Mouse (Mus musculus): ENCODE measurements around the gene Scn2a. TPM values are rescaled to one million over a fixed set of nuclear protein-coding genes. Genes with fewer than 3 reads are reported as not detected.
A peak's percentile ranks its signal among the peaks of the same experiment; 100 is the strongest.
"Not testable (repeated sequence)": the region's sequence is repeated elsewhere in the genome, so short reads cannot be mapped to it uniquely, and the experiment has no call there.

Gene Scn2a
- polyA plus RNA-seq, 1 experiment: 0.06 TPM

- peak; percentile 14 for DNase-seq
- WGBS: 19% methylated on average over 3 of the region's 3 CpGs
- Histone ChIP-seq H3K27me3 (replicated peaks; ENCODE audit: control insufficient read depth, insufficient read depth, low read length) (no peaks in the 10 kb centered on the region), H3K4me1 (ENCODE audit: control insufficient read depth, insufficient read depth, low read length) (no peaks in the 10 kb centered on the region), H3K27ac (ENCODE audit: insufficient read depth, low read depth, low read length) (no peak overlapping the region), H3K36me3 (ENCODE audit: control insufficient read depth, insufficient read depth, low read length) (no peaks in the 10 kb centered on the region), H3K4me3 (ENCODE audit: insufficient read depth, low read depth, low read length) (no peak overlapping the region)
- TF ChIP-seq POLR2A (IDR thresholded peaks at IDR 0.05; ENCODE audit: low read depth, low read length): no peak
- TF ChIP-seq CTCF (conservative IDR thresholded peaks at IDR 0.05; ENCODE audit: insufficient read depth, insufficient read length, low read depth, low read length): no peak
Observed at GRCm38 (mm10) chr2:65792516-65792915, 171.9 kb downstream of the Scn2a start.

GRCm38 (mm10) chr2:65793593-65793992, 173.0 kb downstream of the Scn2a start:
- WGBS: 73% methylated on average over 2 of the region's 2 CpGs

GRCm38 (mm10) chr2:65801054-65801709, 180.6 kb downstream of the Scn2a start:
- no peak for DNase-seq
- no peaks in the 10 kb centered on the region for H3K27me3 ChIP-seq (replicated peaks; ENCODE audit: control insufficient read depth, insufficient read depth, low read length)
- H3K27ac ChIP-seq (ENCODE audit: insufficient read depth, low read depth, low read length): no peak overlapping the region
- H3K4me1 ChIP-seq (ENCODE audit: control insufficient read depth, insufficient read depth, low read length): no peaks in the 10 kb centered on the region
- H3K36me3 ChIP-seq (ENCODE audit: control insufficient read depth, insufficient read depth, low read length): no peaks in the 10 kb centered on the region
- no peak overlapping the region for H3K4me3 ChIP-seq (ENCODE audit: insufficient read depth, low read depth, low read length)
- 54% methylated on average over 1 of the region's 1 CpGs for WGBS
- TF ChIP-seq POLR2A (IDR thresholded peaks at IDR 0.05; ENCODE audit: low read depth, low read length): no peak
- TF ChIP-seq CTCF (conservative IDR thresholded peaks at IDR 0.05; ENCODE audit: insufficient read depth, insufficient read length, low read depth, low read length): no peak

More at GRCm38 (mm10) chr2:65793593-65793992, 173.0 kb downstream of the Scn2a start:
- no peak overlapping the region for H3K27ac ChIP-seq (ENCODE audit: insufficient read depth, low read depth, low read length)
- no peaks in the 10 kb centered on the region for H3K27me3 ChIP-seq (replicated peaks; ENCODE audit: control insufficient read depth, insufficient read depth, low read length)
- no peaks in the 10 kb centered on the region for H3K4me1 ChIP-seq (ENCODE audit: control insufficient read depth, insufficient read depth, low read length)
- no peak for DNase-seq
- TF ChIP-seq CTCF (conservative IDR thresholded peaks at IDR 0.05; ENCODE audit: insufficient read depth, insufficient read length, low read depth, low read length) (no peak), POLR2A (IDR thresholded peaks at IDR 0.05; ENCODE audit: low read depth, low read length) (no peak)
- no peak overlapping the region for H3K4me3 ChIP-seq (ENCODE audit: insufficient read depth, low read depth, low read length)
- no peaks in the 10 kb centered on the region for H3K36me3 ChIP-seq (ENCODE audit: control insufficient read depth, insufficient read depth, low read length)

- WGBS: 85% methylated on average over 6 of the region's 6 CpGs
- no peak for DNase-seq
Observed at GRCm38 (mm10) chr2:65806556-65806955, 186.0 kb downstream of the Scn2a start.

GRCm38 (mm10) chr2:65811203-65811602, 190.6 kb downstream of the Scn2a start:
- not testable (repeated sequence) for H3K27me3 ChIP-seq (replicated peaks; ENCODE audit: control insufficient read depth, insufficient read depth, low read length); H3K36me3 ChIP-seq (ENCODE audit: control insufficient read depth, insufficient read depth, low read length); H3K4me3 ChIP-seq (ENCODE audit: insufficient read depth, low read depth, low read length); H3K4me1 ChIP-seq (ENCODE audit: control insufficient read depth, insufficient read depth, low read length); H3K27ac ChIP-seq (ENCODE audit: insufficient read depth, low read depth, low read length); DNase-seq
- WGBS: 84% methylated on average over 6 of the region's 6 CpGs

More at GRCm38 (mm10) chr2:65806556-65806955, 186.0 kb downstream of the Scn2a start:
- Histone ChIP-seq H3K27me3 (replicated peaks; ENCODE audit: control insufficient read depth, insufficient read depth, low read length) (no peaks in the 10 kb centered on the region), H3K27ac (ENCODE audit: insufficient read depth, low read depth, low read length) (no peak overlapping the region), H3K4me3 (ENCODE audit: insufficient read depth, low read depth, low read length) (no peak overlapping the region), H3K4me1 (ENCODE audit: control insufficient read depth, insufficient read depth, low read length) (no peaks in the 10 kb centered on the region), H3K36me3 (ENCODE audit: control insufficient read depth, insufficient read depth, low read length) (no peaks in the 10 kb centered on the region)
- no peak for TF ChIP-seq POLR2A (IDR thresholded peaks at IDR 0.05; ENCODE audit: low read depth, low read length)
- TF ChIP-seq CTCF (conservative IDR thresholded peaks at IDR 0.05; ENCODE audit: insufficient read depth, insufficient read length, low read depth, low read length): no peak

Other genes starting within 250 kb of the Scn2a start
- gene Scn3a, start 53.1 kb upstream of the Scn2a start, polyA plus RNA-seq (2012; rRNA removed): 0.09 and 0.10 TPM in 2 replicates
- gene Csrnp3, start 225.0 kb downstream of the Scn2a start, polyA plus RNA-seq (2012; rRNA removed): 1.0 and 1.1 TPM in 2 replicates

Measured in kidney, adult 2 months (tissue).